In the genomic region with DNA sequence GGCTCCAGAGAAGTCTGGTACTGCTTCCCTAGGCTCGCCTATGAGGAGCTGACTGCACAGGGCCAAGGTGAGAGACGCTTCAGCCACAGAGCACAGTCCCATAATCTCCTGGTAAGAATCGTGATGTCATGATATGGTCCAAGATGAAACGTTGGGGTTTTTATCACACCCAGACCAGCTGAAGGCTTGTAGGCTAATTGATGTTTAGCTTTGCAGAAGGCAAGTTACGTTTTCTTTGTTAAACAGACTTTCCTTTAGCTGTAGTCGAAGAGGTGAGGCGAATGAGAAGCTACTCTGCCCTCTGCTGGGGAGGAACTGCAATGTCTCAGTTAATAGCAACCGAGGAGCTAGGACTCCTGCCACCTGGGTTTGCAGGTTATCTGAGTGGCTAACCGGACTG, we compare ENCODE assay signal across 8 mouse cellular contexts. TPM values are rescaled to one million over a fixed set of nuclear protein-coding genes. Genes with fewer than 3 reads are reported as not detected.
DNase-seq lines count a peak whose midpoint lies in the region; ATAC-seq and TF ChIP-seq lines count a peak whose summit lies in the region.

No protein-coding gene starts in this region.

- H3K9ac ChIP-seq in forebrain, postnatal 0 days, result no peak overlapping the region
- H3K9ac ChIP-seq in liver, postnatal 0 days (replicated peaks), result peak overlapping the region; percentile 57
- no peak overlapping the region for H3K9ac ChIP-seq in neural tube, embryonic 13.5 days

- no peak for TF ChIP-seq POLR2A in bone marrow macrophage, adult 2 months (IDR thresholded peaks at IDR 0.05; ENCODE audit: borderline replicate concordance, low read depth, low read length)

- TF ChIP-seq CTCF in bone marrow macrophage, adult 2 months (IDR thresholded peaks at IDR 0.05; ENCODE audit: low read depth, low read length), result peak; percentile 60; the same call in 1 of the 2 replicates
- TF ChIP-seq CTCF in forebrain, postnatal 0 days (IDR thresholded peaks at IDR 0.05; ENCODE audit: low read depth), result peak; percentile 78
- TF ChIP-seq CTCF in liver, postnatal 0 days (IDR thresholded peaks at IDR 0.05; ENCODE audit: low read depth), result peak; percentile 80

- peak overlapping the region; percentile 89 for H3K27ac ChIP-seq in bone marrow macrophage, adult 2 months (ENCODE audit: insufficient read depth, low read depth, low read length)
- no peak overlapping the region for H3K27ac ChIP-seq in forebrain, postnatal 0 days (ENCODE audit: low read depth, low read length)
- H3K27ac ChIP-seq in liver, postnatal 0 days (ENCODE audit: low read depth), result peak overlapping the region; percentile 83
- H3K27ac ChIP-seq in neural tube, embryonic 13.5 days (replicated peaks), result no peak overlapping the region

- peak; percentile 63 for DNase-seq in layer of hippocampus, adult 11-12 months (ENCODE audit: low spot score)
- DNase-seq in layer of hippocampus, adult 9-10 months (ENCODE audit: low spot score), result no peak
- DNase-seq in forebrain, postnatal 0 days, result peak; percentile 78
- DNase-seq in kidney, postnatal 14 days, result peak; percentile 51
- peak; percentile 55 for DNase-seq in liver, postnatal 0 days
- peak; percentile 88 for DNase-seq in thymus, postnatal 14 days

- no peaks in the 10 kb centered on the region for H3K9me3 ChIP-seq in forebrain, postnatal 0 days (ENCODE audit: low read length)
- no peaks in the 10 kb centered on the region for H3K9me3 ChIP-seq in liver, postnatal 0 days (ENCODE audit: low read length)
- H3K9me3 ChIP-seq in neural tube, embryonic 13.5 days, result no peaks in the 10 kb centered on the region

- peaks cover 38% of the 10 kb centered on the region for H3K4me1 ChIP-seq in bone marrow macrophage, adult 2 months (ENCODE audit: control insufficient read depth, insufficient read depth, low read length)
- H3K4me1 ChIP-seq in forebrain, postnatal 0 days (ENCODE audit: insufficient read depth), result no peaks in the 10 kb centered on the region
- H3K4me1 ChIP-seq in liver, postnatal 0 days (ENCODE audit: insufficient read depth), result peaks cover 4% of the 10 kb centered on the region; the same call in 1 of the 2 replicates
- H3K4me1 ChIP-seq in neural tube, embryonic 13.5 days (replicated peaks), result no peaks in the 10 kb centered on the region

- H3K4me2 ChIP-seq in forebrain, postnatal 0 days (ENCODE audit: low read depth), result no peak overlapping the region
- peak overlapping the region; percentile 65 for H3K4me2 ChIP-seq in liver, postnatal 0 days (ENCODE audit: low read depth, low read length)
- no peak overlapping the region for H3K4me2 ChIP-seq in neural tube, embryonic 13.5 days

- no peaks in the 10 kb centered on the region for H3K27me3 ChIP-seq in forebrain, postnatal 0 days (ENCODE audit: insufficient read depth, low read length)
- H3K27me3 ChIP-seq in liver, postnatal 0 days (ENCODE audit: insufficient read depth, low read length), result no peaks in the 10 kb centered on the region
- no peaks in the 10 kb centered on the region for H3K27me3 ChIP-seq in neural tube, embryonic 13.5 days

- WGBS in forebrain, postnatal 0 days, result 43% methylated on average over 9 of the region's 9 CpGs
- 15% methylated on average over 9 of the region's 9 CpGs for WGBS in liver, postnatal 0 days (ENCODE audit: insufficient replicate concordance)
- 47% methylated on average over 9 of the region's 9 CpGs for WGBS in neural tube, embryonic 13.5 days

- H3K36me3 ChIP-seq in forebrain, postnatal 0 days (ENCODE audit: insufficient read depth), result no peaks in the 10 kb centered on the region
- no peaks in the 10 kb centered on the region for H3K36me3 ChIP-seq in liver, postnatal 0 days (replicated peaks; ENCODE audit: insufficient read depth, low read length)
- H3K36me3 ChIP-seq in neural tube, embryonic 13.5 days, result no peaks in the 10 kb centered on the region

- no peak for TF ChIP-seq EP300 in liver, postnatal 0 days (IDR thresholded peaks at IDR 0.05; ENCODE audit: low read depth)

- peak; percentile 60; the same call in 1 of the 2 replicates for ATAC-seq in forebrain, postnatal 0 days
- peak; percentile 26; the same call in 1 of the 2 replicates for ATAC-seq in liver, postnatal 0 days
- 0 out of 2 replicates have a peak, but pooled peaks have one; percentile 40 for ATAC-seq in neural tube, embryonic 13.5 days (ENCODE audit: low read depth)

- H3K4me3 ChIP-seq in bone marrow macrophage, adult 2 months (ENCODE audit: insufficient read depth, low read length), result peak overlapping the region; percentile 32
- H3K4me3 ChIP-seq in forebrain, postnatal 0 days (ENCODE audit: low read depth, low read length), result no peak overlapping the region
- peak overlapping the region; percentile 24; the same call in 1 of the 2 replicates for H3K4me3 ChIP-seq in liver, postnatal 0 days (ENCODE audit: low read depth, low read length)
- no peak overlapping the region for H3K4me3 ChIP-seq in neural tube, embryonic 13.5 days

RNA-seq across cellular contexts. Expression of gene Kcnip1, which starts 15.8 kb away (rescaled TPM):
- not detected in 2 replicates for polyA plus RNA-seq in bone marrow macrophage, adult 2 months (2012; ENCODE audit: insufficient read depth, insufficient read length, missing spikeins)
- total RNA-seq in forebrain, postnatal 0 days (2014; rRNA removed), result 68.4 and 92.6 TPM in 2 replicates
- polyA plus RNA-seq in forebrain, postnatal 0 days (2015; fragmentation: Nextera tagmentation; extraction: Ambion mirVana), result 70.0 and 91.0 TPM in 2 replicates
- not detected in 2 replicates for polyA plus RNA-seq in liver, postnatal 0 days (2015; fragmentation: Nextera tagmentation; extraction: Ambion mirVana)
- 81.6 and 83.2 TPM in 2 replicates for polyA plus RNA-seq in neural tube, embryonic 13.5 days (2015; fragmentation: Nextera tagmentation; extraction: Ambion mirVana)

RNA-seq across cellular contexts. Expression of gene Lcp2, which starts 38.0 kb away (rescaled TPM):
- 96.8 and 118 TPM in 2 replicates for polyA plus RNA-seq in bone marrow macrophage, adult 2 months (2012; ENCODE audit: insufficient read depth, insufficient read length, missing spikeins)
- 3.5 and 4.4 TPM in 2 replicates for total RNA-seq in forebrain, postnatal 0 days (2014; rRNA removed)
- polyA plus RNA-seq in forebrain, postnatal 0 days (2015; fragmentation: Nextera tagmentation; extraction: Ambion mirVana), result 1.7 and 3.6 TPM in 2 replicates
- 9.8 and 12.3 TPM in 2 replicates for polyA plus RNA-seq in liver, postnatal 0 days (2015; fragmentation: Nextera tagmentation; extraction: Ambion mirVana)
- 2.4 and 3.0 TPM in 2 replicates for polyA plus RNA-seq in neural tube, embryonic 13.5 days (2015; fragmentation: Nextera tagmentation; extraction: Ambion mirVana)

RNA-seq across cellular contexts. Expression of gene Kcnmb1, which starts 45.9 kb away (rescaled TPM):
- not detected in 2 replicates for polyA plus RNA-seq in bone marrow macrophage, adult 2 months (2012; ENCODE audit: insufficient read depth, insufficient read length, missing spikeins)
- 0.10 and 0.15 TPM in 2 replicates for total RNA-seq in forebrain, postnatal 0 days (2014; rRNA removed)
- 0.10 and 0.13 TPM in 2 replicates for polyA plus RNA-seq in forebrain, postnatal 0 days (2015; fragmentation: Nextera tagmentation; extraction: Ambion mirVana)
- polyA plus RNA-seq in liver, postnatal 0 days (2015; fragmentation: Nextera tagmentation; extraction: Ambion mirVana), result 0.02 and 0.05 TPM in 2 replicates
- 0.45 and 0.85 TPM in 2 replicates for polyA plus RNA-seq in neural tube, embryonic 13.5 days (2015; fragmentation: Nextera tagmentation; extraction: Ambion mirVana)

Comparison
In these comparisons a context has a peak if more than half of its experiments do, and no peak if none do; other contexts are left out.
1. H3K27ac ChIP-seq: peak in bone marrow macrophage, adult 2 months (single experiment) and liver, postnatal 0 days (single experiment); none in forebrain, postnatal 0 days (single experiment) and neural tube, embryonic 13.5 days (single experiment).
2. H3K4me3 ChIP-seq: peak in bone marrow macrophage, adult 2 months (single experiment) and liver, postnatal 0 days (single experiment); none in forebrain, postnatal 0 days (single experiment) and neural tube, embryonic 13.5 days (single experiment).
3. RNA of gene Kcnip1, which starts 15.8 kb away (polyA plus RNA-seq): 70.0 to 91.0 TPM in forebrain, postnatal 0 days and 81.6 to 83.2 TPM in neural tube, embryonic 13.5 days; not detected in bone marrow macrophage, adult 2 months and not detected in liver, postnatal 0 days; every median in the first group is over 10 times any median in the second.
4. Peak in every context shown above with its lines, with median percentiles within 50 percentile points of each other: CTCF ChIP-seq and ATAC-seq.